Mouse (Mus musculus) cerebellum, postnatal 14 days (tissue): ENCODE measurements around the gene Slc5a2.

Source experiments
- DNase-seq, 2 experiments: peaks; one replicate each; pipeline ENCODE4 v3.0.0; 2021; ENCODE audit warnings: mixed read lengths in 2 of 2

The Slc5a2 gene

DNA sequence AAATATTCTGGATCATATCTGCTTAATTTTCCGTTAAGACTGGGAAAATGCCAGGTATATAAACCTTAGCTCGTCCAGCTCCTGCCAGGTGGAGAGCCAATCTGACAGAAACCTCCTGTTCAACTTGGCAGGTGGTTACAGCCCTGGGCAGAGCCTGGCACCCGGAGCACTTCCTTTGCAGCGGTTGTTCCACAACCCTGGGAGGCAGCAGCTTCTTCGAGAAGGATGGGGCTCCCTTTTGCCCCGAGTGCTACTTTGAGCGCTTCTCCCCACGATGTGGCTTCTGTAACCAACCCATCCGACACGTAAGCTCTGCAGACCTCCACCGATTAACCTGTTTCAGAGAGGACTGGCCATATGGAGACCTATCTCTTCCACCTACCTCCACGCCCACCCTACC, 13.5 kb upstream of the Slc5a2 start:
- peak; percentile 44 to 60 for DNase-seq

- DNase-seq: peak in 1 of 2 experiments; percentile 43
These were observed 12.8 kb upstream of the Slc5a2 start for GRCm38 (mm10) chr7:128252609-128253008.

- no peak for DNase-seq
These were observed 10.5 kb upstream of the Slc5a2 start for GRCm38 (mm10) chr7:128254978-128255377.

DNA sequence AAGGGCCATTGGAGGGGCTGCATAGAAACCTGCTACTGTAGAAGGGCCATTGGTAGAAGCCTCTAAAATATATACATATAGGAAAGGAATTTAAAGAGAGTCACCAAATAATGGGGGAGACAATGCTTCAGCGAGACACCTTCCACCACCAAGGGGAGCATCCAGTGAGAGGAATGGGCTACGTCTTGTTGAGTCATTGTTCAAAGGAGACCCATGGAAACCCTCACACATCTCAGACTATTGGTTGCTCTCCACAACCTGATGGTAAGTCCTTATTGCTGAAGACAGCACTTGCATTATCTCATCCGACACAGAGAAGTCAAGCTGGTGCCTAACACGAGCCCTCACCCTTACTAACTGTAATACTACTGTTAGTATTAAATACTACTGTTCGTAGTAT, 9.7 kb upstream of the Slc5a2 start:
- DNase-seq: no peak

- DNase-seq: peak in 1 of 2 experiments; percentile 15
These were observed 8.6 kb upstream of the Slc5a2 start for GRCm38 (mm10) chr7:128256783-128257334.

DNA sequence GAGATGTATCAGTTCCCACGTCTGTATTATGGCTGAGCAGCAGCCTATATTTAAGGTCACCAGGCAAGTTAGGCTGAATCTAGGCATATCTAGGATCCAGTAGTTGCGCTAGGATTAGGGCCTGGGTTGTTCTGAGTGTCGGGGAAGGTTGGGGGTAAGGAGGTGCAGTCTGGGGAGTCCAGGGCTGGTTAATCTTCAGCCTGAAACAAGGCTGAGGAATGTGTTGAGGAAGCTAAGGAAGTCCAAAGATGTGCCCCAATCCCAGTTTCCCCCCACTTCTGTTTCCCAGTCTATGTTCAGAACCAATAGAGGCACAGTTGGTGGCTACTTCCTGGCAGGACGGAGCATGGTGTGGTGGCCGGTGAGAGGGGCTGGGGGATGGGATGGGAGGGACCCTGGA, 599 bp downstream of the Slc5a2 start:
- no peak for DNase-seq

- DNase-seq: no peak
These were observed 1.9 kb downstream of the Slc5a2 start for GRCm38 (mm10) chr7:128267391-128267790.

- DNase-seq: no peak
These were observed 2.4 kb downstream of the Slc5a2 start for GRCm38 (mm10) chr7:128267813-128268212.

- DNase-seq: peak; percentile 53 to 79
These were observed 5.0 kb downstream of the Slc5a2 start for GRCm38 (mm10) chr7:128270431-128270850.

DNA sequence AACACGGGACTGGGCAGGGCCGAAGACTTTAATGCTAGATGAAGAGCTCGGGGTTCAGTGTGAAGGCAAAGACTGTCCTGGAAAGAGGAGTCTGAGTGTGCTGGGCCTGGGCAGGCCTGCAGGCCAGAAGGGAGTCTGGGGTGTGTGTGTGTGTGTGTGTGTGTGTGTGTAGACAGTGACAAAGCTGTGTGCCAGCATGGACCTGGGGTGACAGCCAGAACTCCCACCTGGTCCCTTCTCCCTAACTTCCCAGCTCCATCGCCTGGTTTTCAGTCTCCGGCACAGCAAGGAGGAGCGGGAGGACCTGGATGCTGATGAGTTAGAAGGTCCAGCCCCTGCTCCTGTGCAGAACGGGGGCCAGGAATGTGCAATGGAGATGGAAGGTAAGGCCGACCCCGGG, 6.0 kb downstream of the Slc5a2 start:
- peak; percentile 60 to 70 for DNase-seq

DNA sequence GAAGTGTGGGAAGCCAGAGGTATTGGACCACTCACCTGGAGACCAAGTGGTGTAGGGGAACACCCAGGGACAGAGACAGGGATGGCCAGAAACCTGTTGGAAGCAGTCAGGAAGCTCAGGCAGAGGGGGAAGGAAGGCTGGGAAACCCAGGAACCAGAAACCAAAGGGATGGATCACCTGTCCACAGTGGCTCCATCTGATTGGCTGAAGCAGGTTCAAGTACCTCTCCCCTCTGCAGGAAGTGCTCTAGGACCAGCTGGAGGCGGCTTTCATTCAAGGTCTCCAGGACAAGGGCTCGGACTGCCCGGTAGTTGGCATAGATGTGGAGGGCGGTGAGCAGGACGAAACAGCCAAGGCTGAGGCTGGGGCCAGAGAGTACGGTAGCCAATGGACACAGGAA, 10.6 kb downstream of the Slc5a2 start:
- no peak for DNase-seq

DNA sequence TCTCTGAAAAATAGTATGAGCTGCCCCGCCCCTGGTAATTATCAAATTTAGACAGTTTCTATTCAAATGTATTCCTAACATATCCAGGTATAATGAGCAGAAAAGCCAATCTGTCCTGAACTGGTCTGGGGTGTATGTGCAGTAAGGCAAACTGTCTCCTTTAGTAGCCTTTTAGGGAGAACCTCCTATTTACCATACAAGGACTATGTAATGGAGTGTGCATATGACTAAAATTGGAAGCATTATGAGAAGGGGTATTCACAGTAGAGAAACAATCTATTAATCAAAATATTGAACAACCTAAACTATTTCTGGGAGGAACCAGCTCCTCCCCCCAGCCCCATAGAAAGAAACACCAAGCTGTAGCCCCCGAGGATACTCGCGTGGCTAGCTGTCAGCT, 14.3 kb downstream of the Slc5a2 start:
- no peak for DNase-seq

DNA sequence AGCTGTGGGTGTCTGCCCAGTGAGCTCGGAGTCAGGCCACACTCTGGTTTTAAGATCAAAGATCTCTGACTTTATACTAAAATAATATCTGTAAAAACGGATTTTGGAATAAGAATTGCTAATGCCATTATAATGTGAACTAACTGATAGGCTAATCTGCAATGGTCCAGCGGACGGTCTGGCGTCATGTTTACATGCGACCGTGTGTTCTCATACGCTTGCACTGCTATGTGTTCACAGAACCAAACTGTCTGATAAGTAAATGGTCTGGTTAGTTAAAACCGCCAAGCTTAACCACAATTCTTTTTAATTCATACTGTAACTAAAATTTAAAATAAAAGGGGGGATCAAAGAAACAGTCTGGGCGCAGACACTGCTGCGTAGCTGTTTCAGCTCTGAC, 16.3 kb downstream of the Slc5a2 start:
- DNase-seq: no peak

DNA sequence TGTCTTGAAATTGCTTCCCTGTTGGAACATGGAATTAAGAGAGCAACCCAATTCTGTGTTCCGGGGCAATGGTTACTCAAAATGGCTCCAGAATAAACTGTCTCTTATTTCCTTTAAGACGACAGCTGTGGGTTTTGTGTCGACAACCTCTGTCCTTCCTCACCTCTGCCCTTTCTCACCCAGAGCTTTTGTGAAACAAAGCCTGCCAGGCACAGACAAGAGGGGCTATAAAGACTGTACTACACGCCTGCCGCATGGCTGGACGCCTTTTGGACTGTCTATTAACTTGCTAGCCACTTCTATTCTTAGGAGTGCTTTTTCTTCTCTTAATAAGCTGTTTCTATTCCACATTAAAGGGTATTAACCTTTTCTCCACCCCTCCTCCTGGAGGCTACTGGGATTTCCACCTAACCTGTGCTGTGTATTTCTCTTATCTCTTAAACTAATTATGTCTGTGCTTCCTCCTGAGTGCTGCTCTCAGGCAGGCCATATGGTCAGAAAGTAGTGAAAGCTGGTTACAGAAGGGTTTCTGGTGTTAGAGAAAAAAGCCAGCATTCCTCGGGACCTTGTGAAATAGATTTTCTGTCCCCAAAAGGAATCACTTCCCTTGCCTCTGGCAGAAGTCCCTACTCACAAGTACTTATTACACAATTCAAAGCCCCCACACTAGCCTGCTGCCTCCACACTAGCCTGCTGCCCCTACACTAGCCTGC, 17.2 kb downstream of the Slc5a2 start:
- DNase-seq: no peak

DNA sequence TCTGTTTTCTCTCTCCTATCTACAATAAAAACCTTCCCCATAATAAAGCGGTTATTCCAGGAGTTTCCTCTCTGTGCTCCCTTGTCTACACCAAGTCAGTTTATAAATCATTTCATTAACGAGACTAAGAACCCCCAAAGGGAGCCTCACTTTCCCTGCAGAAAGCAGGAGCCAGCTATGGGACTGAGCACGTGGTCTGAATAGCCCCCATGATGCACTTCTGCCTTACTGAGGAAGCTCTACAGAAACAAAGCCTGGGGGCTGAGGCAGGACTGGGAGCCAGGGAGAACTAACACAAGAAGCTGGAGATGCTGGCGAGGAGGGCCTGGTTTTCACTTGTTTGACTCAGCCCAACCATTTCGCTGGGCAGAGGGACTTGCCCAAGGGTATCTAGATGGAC, 18.6 kb downstream of the Slc5a2 start:
- no peak for DNase-seq

- no peak for DNase-seq
These were observed 19.6 kb downstream of the Slc5a2 start for GRCm38 (mm10) chr7:128285060-128285459.

- no peak for DNase-seq
These were observed 23.6 kb downstream of the Slc5a2 start for GRCm38 (mm10) chr7:128288923-128289544.

GRCm38 (mm10) chr7:128294785-128295184, 29.3 kb downstream of the Slc5a2 start:
- no peak for DNase-seq

DNA sequence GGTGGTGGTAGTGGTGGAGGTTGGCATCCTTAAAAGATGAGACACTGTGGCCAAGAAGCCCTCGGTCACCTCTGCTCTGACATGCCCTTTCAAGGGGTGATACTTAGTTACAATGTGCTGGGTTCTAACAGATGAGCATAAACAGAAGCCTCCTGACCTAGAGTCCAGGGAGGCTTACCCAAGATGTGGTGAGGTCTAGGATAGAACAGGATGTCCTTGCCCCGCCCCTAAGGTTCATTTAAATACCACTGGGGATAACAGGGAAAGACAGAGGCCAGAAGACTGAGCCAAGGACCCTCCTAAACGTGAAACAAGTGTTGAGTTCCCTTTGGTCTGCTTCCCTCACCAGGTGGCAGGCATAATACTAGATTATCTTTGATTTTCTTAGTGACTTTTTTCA, 31.1 kb downstream of the Slc5a2 start:
- DNase-seq: no peak

DNA sequence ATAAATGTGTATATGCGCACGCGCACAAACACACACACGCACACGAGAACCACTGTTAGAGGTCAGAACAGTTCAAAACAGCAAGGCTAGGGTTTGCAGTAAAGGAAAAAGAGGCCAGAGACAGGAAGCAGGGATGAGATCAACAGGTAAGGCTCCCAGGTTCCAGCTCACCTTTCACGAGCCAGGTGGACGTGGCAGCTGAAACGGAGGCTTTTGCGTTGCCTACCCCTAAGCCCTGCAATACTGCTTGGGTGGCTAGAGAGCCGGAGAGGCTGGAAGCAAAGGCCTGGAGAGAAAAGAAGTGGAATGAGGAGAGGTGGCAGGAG, 31.8 kb downstream of the Slc5a2 start:
- DNase-seq: no peak

- DNase-seq: peak; percentile 66 to 75
These were observed 32.4 kb downstream of the Slc5a2 start, which contains the start of gene BC017158 for GRCm38 (mm10) chr7:128297617-128298480. Gene BC017158 (minus strand): TSS chr7:128298170.

DNA sequence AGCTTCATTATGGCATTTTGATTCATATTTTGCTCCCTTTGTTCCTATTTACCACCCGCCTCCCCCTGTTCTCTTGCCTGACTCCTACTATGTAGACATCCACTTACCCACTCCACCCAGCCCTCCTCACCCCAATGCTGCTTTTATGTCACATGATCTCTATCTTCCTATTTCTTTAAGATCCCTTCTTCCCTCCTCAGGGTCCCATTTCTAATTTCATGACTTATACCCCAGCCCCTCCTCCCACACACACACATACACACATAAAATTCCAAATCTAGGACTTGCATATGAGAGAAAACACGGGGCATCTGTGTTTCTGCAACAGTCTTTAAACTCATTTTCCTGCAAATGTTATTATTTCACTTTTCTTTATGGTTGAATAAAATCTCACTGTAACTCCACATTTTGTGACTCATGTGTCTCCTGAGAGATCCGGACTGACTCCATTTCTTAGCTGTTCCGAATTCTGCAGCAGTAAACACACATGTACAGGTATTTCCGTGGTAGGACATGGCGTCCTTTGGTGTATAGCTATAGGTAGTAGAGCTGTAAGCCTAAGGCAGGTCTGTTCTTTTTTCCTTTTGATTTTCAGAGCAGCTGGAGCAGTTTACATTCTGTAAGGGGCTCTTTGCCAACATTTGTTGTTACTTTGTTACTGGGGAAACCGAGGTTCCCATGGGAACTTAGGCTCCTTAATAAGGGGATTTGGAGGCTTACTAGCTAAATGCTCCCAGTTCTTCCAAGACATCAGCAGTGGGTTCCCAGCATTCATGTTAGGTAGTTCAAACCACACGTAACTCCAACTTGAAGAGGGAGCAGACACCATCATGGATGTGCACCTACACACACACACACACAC, 33.3 kb downstream of the Slc5a2 start:
- no peak for DNase-seq
